Mouse (Mus musculus): ENCODE results near the gene Prelp. TPM values are rescaled to one million over a fixed set of nuclear protein-coding genes. Genes with fewer than 3 reads are reported as not detected.

The Prelp gene
- total and polyA plus RNA-seq, 3 experiments = 29.0 to 52.1 (median 34.4) TPM

GRCm38 (mm10) chr1:133863257-133863997 is 57.8 kb downstream of the Prelp start:
- Histone ChIP-seq H3K4me1 (ENCODE audit: control insufficient read depth, insufficient read depth, low read length) (peaks cover 7% of the 10 kb centered on the region), H3K27me3 (ENCODE audit: control insufficient read depth, insufficient read depth, low read length) (no peaks in the 10 kb centered on the region), H3K9ac (ENCODE audit: low read depth, low read length) (no peak overlapping the region), H3K36me3 (ENCODE audit: control insufficient read depth, insufficient read depth, low read length) (no peaks in the 10 kb centered on the region), H3K4me3 (no peak overlapping the region), H3K27ac (peak overlapping the region; percentile 60), H3K79me2 (replicated peaks; ENCODE audit: control insufficient read depth, insufficient read depth, low read length) (no peaks in the 10 kb centered on the region)
- TF ChIP-seq CTCF (IDR thresholded peaks at IDR 0.05) = no peak
- TF ChIP-seq POLR2A (IDR thresholded peaks at IDR 0.05; ENCODE audit: insufficient read depth, low read depth, low read length) = no peak
- TF ChIP-seq EP300 (IDR thresholded peaks at IDR 0.05; ENCODE audit: insufficient read depth, low read depth, low read length) = no peak
- DNase-seq = peak in 1 of 2 experiments; percentile 33
- intact Hi-C loops (cut with DNase I) = no loop called here
- WGBS = 22% methylated on average over 10 of the region's 10 CpGs

GRCm38 (mm10) chr1:133861028-133861427 is 60.2 kb downstream of the Prelp start:
- H3K79me2 ChIP-seq (replicated peaks; ENCODE audit: control insufficient read depth, insufficient read depth, low read length) = no peaks in the 10 kb centered on the region
- H3K4me3 ChIP-seq = no peak overlapping the region
- TF ChIP-seq EP300 (IDR thresholded peaks at IDR 0.05; ENCODE audit: insufficient read depth, low read depth, low read length) (no peak), POLR2A (IDR thresholded peaks at IDR 0.05; ENCODE audit: insufficient read depth, low read depth, low read length) (no peak), CTCF (IDR thresholded peaks at IDR 0.05) (no peak)
- H3K27ac ChIP-seq = no peak overlapping the region
- intact Hi-C loops (cut with DNase I) = no loop called here
- no peaks in the 10 kb centered on the region for H3K36me3 ChIP-seq (ENCODE audit: control insufficient read depth, insufficient read depth, low read length)
- no peak overlapping the region for H3K9ac ChIP-seq (ENCODE audit: low read depth, low read length)
- peaks cover 7% of the 10 kb centered on the region for H3K4me1 ChIP-seq (ENCODE audit: control insufficient read depth, insufficient read depth, low read length)
- no peak for DNase-seq
- WGBS = 65% methylated on average over 5 of the region's 5 CpGs
- no peaks in the 10 kb centered on the region for H3K27me3 ChIP-seq (ENCODE audit: control insufficient read depth, insufficient read depth, low read length)

Other genes with a start within 250 kb of the Prelp start
- under 1 TPM; 0.36 to 0.73 TPM for gene Lax1, start 231.3 kb downstream of the Prelp start, total RNA-seq (2021)
- gene Lax1, start 231.3 kb downstream of the Prelp start, polyA plus RNA-seq (2012; rRNA removed) = 0.45 and 0.47 TPM in 2 replicates
- gene Atp2b4, start 120.4 kb downstream of the Prelp start, total RNA-seq (2021) = 10 to 100 TPM; 21.3 to 22.3 TPM
- 6.6 and 10.2 TPM in 2 replicates for gene Atp2b4, start 120.4 kb downstream of the Prelp start, polyA plus RNA-seq (2012; rRNA removed)
- under 1 TPM; 0.34 to 0.36 TPM for gene Optc, start 13.4 kb downstream of the Prelp start, total RNA-seq (2021)
- 1.00 and 2.4 TPM in 2 replicates for gene Optc, start 13.4 kb downstream of the Prelp start, polyA plus RNA-seq (2012; rRNA removed)
- 1 to 10 TPM; 9.3 to 9.4 TPM for gene Fmod, start 115.8 kb upstream of the Prelp start, total RNA-seq (2021)
- 14.5 and 17.0 TPM in 2 replicates for gene Fmod, start 115.8 kb upstream of the Prelp start, polyA plus RNA-seq (2012; rRNA removed)
- 10 to 100 TPM; 29.9 to 31.0 TPM for gene Btg2, start 157.7 kb upstream of the Prelp start, total RNA-seq (2021)
- 33.5 and 35.9 TPM in 2 replicates for gene Btg2, start 157.7 kb upstream of the Prelp start, polyA plus RNA-seq (2012; rRNA removed)
- not detected for gene Chit1, start 189.8 kb upstream of the Prelp start, total RNA-seq (2021)
- gene Chit1, start 189.8 kb upstream of the Prelp start, polyA plus RNA-seq (2012; rRNA removed) = 0.16 TPM in 1 of 2 replicates, not detected in the other